Mouse (Mus musculus): ENCODE measurements at regions not wholly inside any gene's neighbourhood (a gene's known extent, or its start where the extent isn't known, plus 50 kb on each side); places are given as distances from the start of the nearest gene placed in this dataset.
A peak's percentile ranks its signal among the peaks of the same experiment; 100 is the strongest.

- Histone ChIP-seq H3K4me3 (no peak overlapping the region), H3K27ac (no peak overlapping the region)
- intact Hi-C loops (cut with DNase I): no loop called here
- no peak for DNase-seq
- TF ChIP-seq CTCF (IDR thresholded peaks at IDR 0.05): no peak
Observed at GRCm38 (mm10) chr6:117479376-117479775, 311.0 kb downstream of the Cxcl12 start.

- TF ChIP-seq CTCF (IDR thresholded peaks at IDR 0.05): no peak
- no peak for DNase-seq
- Histone ChIP-seq H3K4me3 (no peak overlapping the region), H3K27ac (no peak overlapping the region)
- intact Hi-C loops (cut with DNase I): no loop called here
Observed at GRCm38 (mm10) chr6:117480396-117480795, 312.1 kb downstream of the Cxcl12 start.

- DNase-seq: no peak
- no peak overlapping the region for H3K4me3 ChIP-seq
- intact Hi-C loops (cut with DNase I): no loop called here
- no peak for TF ChIP-seq CTCF (IDR thresholded peaks at IDR 0.05)
- peak overlapping the region; percentile 63; the same call in 1 of the 2 replicates for H3K27ac ChIP-seq
Observed at GRCm38 (mm10) chr6:117489161-117489560, 320.8 kb downstream of the Cxcl12 start.

DNA sequence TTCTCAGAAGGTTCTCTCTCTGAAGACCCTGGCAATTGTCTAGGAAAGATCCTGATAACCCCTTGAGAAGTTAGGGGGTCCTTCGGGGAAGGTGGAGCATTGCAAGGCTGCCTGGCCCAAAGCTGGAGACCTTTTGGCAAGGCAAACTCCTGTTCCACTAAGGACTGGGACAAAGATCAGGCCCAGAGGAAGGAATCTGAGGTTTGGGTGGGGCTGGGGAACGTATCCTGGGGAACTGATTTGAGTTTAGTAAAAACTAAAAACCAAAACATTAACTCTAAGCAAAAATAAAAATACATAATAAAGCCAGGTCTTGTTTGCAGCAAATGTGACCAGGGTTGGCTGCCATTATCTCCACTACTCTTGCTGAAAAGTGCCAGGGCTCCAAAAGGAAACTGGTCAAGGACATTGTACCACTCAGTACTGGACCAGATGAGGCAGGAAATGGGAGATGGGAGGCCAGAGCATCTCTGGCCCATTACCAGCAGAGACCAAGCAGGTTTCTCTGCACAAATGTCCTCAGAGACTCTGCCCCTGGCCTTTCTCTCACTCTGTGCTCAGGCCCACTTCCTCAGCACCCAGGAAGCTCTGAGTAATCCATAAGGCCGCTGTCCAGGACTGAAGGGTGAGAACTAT lies 321.5 kb downstream of the Cxcl12 start:
- no peak overlapping the region for H3K4me3 ChIP-seq
- intact Hi-C loops (cut with DNase I): no loop called here
- TF ChIP-seq CTCF (IDR thresholded peaks at IDR 0.05): no peak
- peak overlapping the region; percentile 80 for H3K27ac ChIP-seq
- DNase-seq: peak; percentile 34

DNA sequence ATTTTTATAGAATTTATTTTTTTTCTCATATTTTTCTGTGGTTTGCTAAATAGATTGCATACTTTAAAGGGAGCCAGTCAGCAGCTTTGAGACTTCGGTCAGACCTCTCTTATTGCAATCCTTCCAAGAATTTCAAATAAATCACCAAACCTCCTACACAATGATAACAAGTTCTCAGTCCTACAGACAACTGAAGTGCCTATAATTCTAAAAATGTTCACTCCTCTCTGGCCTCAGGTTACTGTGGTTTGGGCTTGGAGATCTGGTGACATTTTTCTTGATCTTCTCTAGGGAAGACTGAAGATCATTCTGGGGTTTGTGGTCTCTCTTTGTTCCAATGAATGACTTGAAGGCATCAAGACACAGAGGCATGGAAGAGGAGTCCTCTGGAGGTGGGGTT lies 326.6 kb downstream of the Cxcl12 start:
- DNase-seq: no peak
- intact Hi-C loops (cut with DNase I): no loop called here
- Histone ChIP-seq H3K4me3 (no peak overlapping the region), H3K27ac (no peak overlapping the region)
- no peak for TF ChIP-seq CTCF (IDR thresholded peaks at IDR 0.05)

GRCm38 (mm10) chr6:117497337-117497736 lies 329.0 kb downstream of the Cxcl12 start:
- no peak overlapping the region for H3K4me3 ChIP-seq

GRCm38 (mm10) chr6:117497904-117498303 lies 329.6 kb downstream of the Cxcl12 start:
- peak; percentile 42 for DNase-seq
- Histone ChIP-seq H3K27ac (no peak overlapping the region), H3K4me3 (no peak overlapping the region)
- intact Hi-C loops (cut with DNase I): no loop called here
- no peak for TF ChIP-seq CTCF (IDR thresholded peaks at IDR 0.05)

More at GRCm38 (mm10) chr6:117497337-117497736, 329.0 kb downstream of the Cxcl12 start:
- no peak for DNase-seq
- intact Hi-C loops (cut with DNase I): no loop called here
- TF ChIP-seq CTCF (IDR thresholded peaks at IDR 0.05): no peak
- H3K27ac ChIP-seq: no peak overlapping the region

DNA sequence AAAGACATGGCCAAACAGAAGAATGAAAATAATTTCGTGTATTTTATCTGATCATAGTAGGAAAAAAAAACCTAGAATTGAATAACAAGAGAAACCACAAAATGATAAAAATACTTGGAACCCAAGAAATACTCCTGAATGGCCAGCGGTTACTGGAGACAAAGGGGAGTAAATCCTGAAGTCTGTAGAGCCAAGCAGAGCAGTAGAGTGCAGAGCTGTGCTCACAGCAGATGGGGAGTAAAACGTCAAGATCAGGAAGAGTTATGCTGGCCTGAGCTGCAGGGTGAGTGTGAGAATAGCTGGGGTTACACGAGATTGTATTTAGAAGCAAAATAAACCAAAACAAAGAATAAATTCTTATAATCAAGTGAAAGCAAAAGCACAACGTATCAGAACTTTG lies 334.0 kb downstream of the Cxcl12 start:
- intact Hi-C loops (cut with DNase I): no loop called here
- no peak for DNase-seq
- TF ChIP-seq CTCF (IDR thresholded peaks at IDR 0.05): no peak

GRCm38 (mm10) chr6:117504771-117505170 lies 336.2 kb upstream of the Zfp637 start:
- no peak overlapping the region for H3K4me3 ChIP-seq
- no peak for DNase-seq
- no peak for TF ChIP-seq CTCF (IDR thresholded peaks at IDR 0.05)
- intact Hi-C loops (cut with DNase I): no loop called here
- no peak overlapping the region for H3K27ac ChIP-seq

More for the DNA sequence above, 334.0 kb downstream of the Cxcl12 start:
- Histone ChIP-seq H3K4me3 (no peak overlapping the region), H3K27ac (no peak overlapping the region)

DNA sequence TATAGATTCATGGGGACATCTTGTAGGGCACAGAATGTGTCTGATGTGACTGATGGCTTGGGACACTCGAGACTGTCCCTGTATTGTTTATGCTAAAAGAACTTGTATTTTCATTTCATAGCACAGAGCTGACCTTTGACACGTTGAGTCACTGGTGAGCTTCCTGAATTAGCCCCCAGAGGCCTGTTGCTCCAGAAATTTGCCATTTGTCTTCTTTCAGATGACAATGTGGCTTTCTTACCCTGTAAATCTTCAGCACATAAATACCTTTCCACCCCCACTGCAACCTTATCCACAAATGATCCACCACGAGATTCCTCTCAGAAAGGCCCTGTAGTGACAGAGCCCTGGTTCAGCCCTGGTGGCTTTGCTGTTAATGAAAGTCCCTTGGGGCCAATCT lies 335.5 kb upstream of the Zfp637 start:
- Histone ChIP-seq H3K27ac (no peak overlapping the region), H3K4me3 (no peak overlapping the region)
- TF ChIP-seq CTCF (IDR thresholded peaks at IDR 0.05): no peak
- no peak for DNase-seq
- intact Hi-C loops (cut with DNase I): no loop called here

DNA sequence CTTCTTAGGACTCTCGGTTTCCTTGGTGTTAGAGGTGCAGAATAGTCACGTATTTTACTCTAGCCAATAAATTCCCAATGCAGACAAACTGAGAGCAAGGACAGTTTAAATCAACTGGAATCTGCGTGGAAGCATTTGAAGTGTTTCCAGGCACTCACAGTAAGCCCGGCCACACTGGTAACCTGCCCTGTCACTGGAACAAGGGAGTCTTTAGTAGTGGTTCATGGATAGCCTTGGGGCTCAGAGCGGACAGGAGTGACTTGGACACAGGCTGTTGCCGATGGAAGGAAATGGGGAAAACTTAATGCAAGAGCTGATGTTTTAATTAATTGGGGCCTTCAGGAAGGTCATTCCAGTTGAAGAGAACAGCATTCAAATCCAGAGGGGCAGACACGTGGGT lies 334.4 kb upstream of the Zfp637 start:
- intact Hi-C loops (cut with DNase I): no loop called here

GRCm38 (mm10) chr6:117508860-117509259 lies 332.1 kb upstream of the Zfp637 start:
- intact Hi-C loops (cut with DNase I): no loop called here
- H3K4me3 ChIP-seq: no peak overlapping the region
- H3K27ac ChIP-seq: no peak overlapping the region
- no peak for DNase-seq
- TF ChIP-seq CTCF (IDR thresholded peaks at IDR 0.05): no peak

More for the DNA sequence above, 334.4 kb upstream of the Zfp637 start:
- no peak overlapping the region for H3K27ac ChIP-seq
- TF ChIP-seq CTCF (IDR thresholded peaks at IDR 0.05): no peak
- H3K4me3 ChIP-seq: no peak overlapping the region
- no peak for DNase-seq

DNA sequence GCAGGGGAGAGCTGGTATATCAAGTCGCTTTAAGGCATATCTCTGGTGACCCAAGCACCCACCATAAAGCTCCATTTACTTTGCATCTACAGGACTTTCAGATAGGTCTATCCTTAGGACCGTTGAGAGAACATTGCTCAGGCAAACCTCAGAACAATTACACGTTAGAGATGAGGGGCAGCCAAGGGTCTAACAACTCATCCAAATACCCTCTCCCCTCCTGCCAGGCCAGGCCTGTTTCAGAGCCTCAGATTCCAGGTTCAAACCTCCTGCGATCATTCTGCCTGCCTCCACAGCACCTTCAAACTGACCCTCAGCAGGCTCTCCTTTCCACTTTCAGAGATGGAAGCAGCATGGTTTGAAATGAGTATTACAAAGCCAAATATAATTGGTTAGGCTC lies 331.0 kb upstream of the Zfp637 start:
- TF ChIP-seq CTCF (IDR thresholded peaks at IDR 0.05): no peak
- no peak for DNase-seq
- intact Hi-C loops (cut with DNase I): no loop called here
- Histone ChIP-seq H3K4me3 (no peak overlapping the region), H3K27ac (no peak overlapping the region)

- no peak for DNase-seq
- H3K27ac ChIP-seq: no peak overlapping the region
Observed at GRCm38 (mm10) chr6:117514831-117515230, 326.1 kb upstream of the Zfp637 start.

More at GRCm38 (mm10) chr6:117514831-117515230, 326.1 kb upstream of the Zfp637 start:
- TF ChIP-seq CTCF (IDR thresholded peaks at IDR 0.05): no peak
- intact Hi-C loops (cut with DNase I): no loop called here
- no peak overlapping the region for H3K4me3 ChIP-seq

All from gastrocnemius, adult 2 months (tissue).